Comparison of ENCODE assay signal across 8 mouse cellular contexts in the genomic region with DNA sequence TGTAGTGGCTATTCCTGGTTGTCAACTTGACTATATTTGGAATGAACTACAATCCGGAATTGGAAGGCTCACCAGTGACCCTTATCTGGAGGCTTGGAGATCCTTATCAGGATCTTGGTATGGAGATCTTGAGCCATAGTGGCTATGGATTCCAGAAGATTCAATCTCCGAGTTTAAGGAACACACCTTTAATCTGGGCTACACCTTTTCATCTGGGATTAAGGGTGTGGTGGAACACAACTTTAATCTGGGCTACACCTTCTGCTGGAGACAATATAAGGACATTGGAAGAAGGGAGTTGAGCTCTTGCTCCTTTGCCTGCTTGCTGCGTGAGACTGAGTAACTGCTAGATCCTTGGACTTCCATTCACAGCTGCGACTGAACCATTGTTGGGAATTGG. TPM values are rescaled to one million over a fixed set of nuclear protein-coding genes. Genes with fewer than 3 reads are reported as not detected.
A peak's percentile ranks its signal among the peaks of the same experiment; 100 is the strongest.
DNase-seq lines count a peak whose midpoint lies in the region; ATAC-seq and TF ChIP-seq lines count a peak whose summit lies in the region.
"Not testable (repeated sequence)": the region's sequence is repeated elsewhere in the genome, so short reads cannot be mapped to it uniquely, and the experiment has no call there.

Gene Snrpc, plus strand, starts transcription at position 301 of the 400 bp plus-strand sequence.

- H3K27ac ChIP-seq in embryonic fibroblast, embryonic 13.5 days (ENCODE audit: insufficient read depth, low read length); hindbrain, embryonic 10.5 days; layer of hippocampus, adult 2 months; midbrain, embryonic 12.5 days (replicated peaks); testis, adult 2 months (ENCODE audit: control insufficient read depth, insufficient read depth, low read depth, low read length): not testable (repeated sequence)
- peak within 1 kb of the TSS; percentile 83 for H3K27ac ChIP-seq in liver, adult 2 months (replicated peaks; ENCODE audit: insufficient read depth, low read depth, low read length)

- ATAC-seq in midbrain, embryonic 12.5 days (ENCODE audit: low FRiP score, low read depth), result not testable (repeated sequence)

- H3K4me1 ChIP-seq in embryonic fibroblast, embryonic 13.5 days (ENCODE audit: control insufficient read depth, insufficient read depth, low read length); hindbrain, embryonic 10.5 days (replicated peaks); liver, adult 2 months (ENCODE audit: control insufficient read depth, insufficient read depth, low read length); midbrain, embryonic 12.5 days; testis, adult 2 months (ENCODE audit: control insufficient read depth, insufficient read depth, low read length): not testable (repeated sequence)

- peaks cover 12% of the 10 kb centered on the region for H3K36me3 ChIP-seq in hindbrain, embryonic 10.5 days
- H3K36me3 ChIP-seq in liver, adult 2 months (ENCODE audit: control insufficient read depth, insufficient read depth, low read length); midbrain, embryonic 12.5 days; testis, adult 2 months (ENCODE audit: control insufficient read depth, insufficient read depth, low read length): not testable (repeated sequence)

- DNase-seq in adrenal gland, adult 2 months; gastrocnemius, postnatal 4 days (ENCODE audit: low spot score in 2 of 2); hindbrain, embryonic 10.5 days (ENCODE audit: low spot score); layer of hippocampus, adult 2 months (ENCODE audit: low spot score in 2 of 2); liver, adult 2 months (ENCODE audit: extremely low read depth, low read depth, low spot score): not testable (repeated sequence)

- not testable (repeated sequence) for TF ChIP-seq CTCF in embryonic fibroblast, embryonic 13.5 days (IDR thresholded peaks at IDR 0.05; ENCODE audit: borderline replicate concordance, insufficient read depth, low read length); layer of hippocampus, adult 2 months (conservative IDR thresholded peaks at IDR 0.05); liver, adult 2 months (IDR thresholded peaks at IDR 0.05; ENCODE audit: low read depth, low read length); testis, adult 2 months (IDR thresholded peaks at IDR 0.05; ENCODE audit: control insufficient read depth, insufficient read depth, insufficient replicate concordance, low read depth, low read length)

- H3K9me3 ChIP-seq in hindbrain, embryonic 10.5 days; midbrain, embryonic 12.5 days: not testable (repeated sequence)

- WGBS in hindbrain, embryonic 10.5 days, result 86% methylated on average over 4 of the region's 4 CpGs
- WGBS in liver, adult 2 months, result 85% methylated on average over 4 of the region's 4 CpGs
- WGBS in midbrain, embryonic 12.5 days, result 79% methylated on average over 4 of the region's 4 CpGs

- peak within 1 kb of the TSS; percentile 75; the same call in 1 of the 2 replicates for H3K9ac ChIP-seq in liver, adult 2 months (ENCODE audit: low read depth, low read length)
- not testable (repeated sequence) for H3K9ac ChIP-seq in midbrain, embryonic 12.5 days (replicated peaks)

- not testable (repeated sequence) for H3K79me2 ChIP-seq in liver, adult 2 months (ENCODE audit: control insufficient read depth, insufficient read depth, low read length)

- H3K27me3 ChIP-seq in hindbrain, embryonic 10.5 days (ENCODE audit: insufficient read depth, poor library complexity, severe bottlenecking); liver, adult 2 months (ENCODE audit: control insufficient read depth, insufficient read depth, low read length); testis, adult 2 months (ENCODE audit: control insufficient read depth, insufficient read depth, low read length): not testable (repeated sequence)
- peaks cover 24% of the 10 kb centered on the region for H3K27me3 ChIP-seq in midbrain, embryonic 12.5 days

- not testable (repeated sequence) for H3K4me3 ChIP-seq in embryonic fibroblast, embryonic 13.5 days (ENCODE audit: insufficient read depth, low read length); hindbrain, embryonic 10.5 days; layer of hippocampus, adult 2 months; testis, adult 2 months (ENCODE audit: control insufficient read depth, low read depth, low read length)
- H3K4me3 ChIP-seq in liver, adult 2 months (ENCODE audit: insufficient read depth, low read depth, low read length), result peak within 1 kb of the TSS; percentile 72
- H3K4me3 ChIP-seq in midbrain, embryonic 12.5 days, result peak within 1 kb of the TSS; percentile 87; the same call in 1 of the 2 replicates

- peak within 1 kb of the TSS; percentile 75; the same call in 1 of the 2 replicates for H3K4me2 ChIP-seq in midbrain, embryonic 12.5 days (replicated peaks)

- not testable (repeated sequence) for TF ChIP-seq POLR2A in embryonic fibroblast, embryonic 13.5 days (IDR thresholded peaks at IDR 0.05; ENCODE audit: low read depth, low read length); liver, adult 2 months (IDR thresholded peaks at IDR 0.05; ENCODE audit: extremely low read depth, insufficient read depth, low read length); testis, adult 2 months (IDR thresholded peaks at IDR 0.05; ENCODE audit: control insufficient read depth, low read depth, low read length)

RNA-seq across cellular contexts. Expression of gene Snrpc, which starts in this region (rescaled TPM):
- 10 to 100 TPM; 74.5 to 79.8 TPM for total RNA-seq in adrenal gland, adult 2 months (2021)
- 180 and 188 TPM in 2 replicates for polyA plus RNA-seq in adrenal gland, adult 2 months (2012; rRNA removed)
- polyA plus RNA-seq in embryonic fibroblast, embryonic 13.5 days (2011; ENCODE audit: insufficient read length, low read depth, missing spikeins), result 101 and 121 TPM in 2 replicates
- 100 to 1,000 TPM in 1 of 2 experiments, 10 to 100 TPM in 1; 97.3 to 109 TPM for total RNA-seq in gastrocnemius, postnatal 4 days (2021)
- 419 and 433 TPM in 2 replicates for polyA plus RNA-seq in hindbrain, embryonic 10.5 days (2016; fragmentation: Nextera tagmentation; extraction: Ambion mirVana)
- total RNA-seq in layer of hippocampus, adult 2 months (2021), result 10 to 100 TPM; 46.7 to 51.1 TPM
- total RNA-seq in liver, adult 2 months (2014; rRNA removed), result 24.4 and 27.1 TPM in 2 replicates
- polyA plus RNA-seq in liver, adult 2 months (2012; rRNA removed), result 42.2 and 49.6 TPM in 2 replicates
- polyA plus RNA-seq in midbrain, embryonic 12.5 days (2016; fragmentation: Nextera tagmentation; extraction: Ambion mirVana), result 350 and 358 TPM in 2 replicates
- 173 and 198 TPM in 2 replicates for polyA plus RNA-seq in testis, adult 2 months (2012; rRNA removed)
